Comparison of ENCODE assay signal across 27 mouse cellular contexts in genomic region chr5:107307432-107307831, GRCm38 (mm10). TPM values are rescaled to one million over a fixed set of nuclear protein-coding genes. Genes with fewer than 3 reads are reported as not detected.
DNase-seq lines count a peak whose midpoint lies in the region; ATAC-seq lines count a peak whose summit lies in the region.
"Had no signal": no experiment of that assay in that cellular context is flagged by ENCODE, and none has a peak within 500 bp of the region (broad histone marks: within the 10 kb centered on the region; RNA-seq: fewer than 3 reads in every experiment).

No protein-coding gene starts in this region.

- DNase-seq in intestine, embryonic 14.5 days (ENCODE audit: low spot score): no peak
- no peak for DNase-seq in embryonic facial prominence, embryonic 14.5 days (ENCODE audit: low spot score)
- peak; percentile 27 for DNase-seq in limb, embryonic 10.5 days (ENCODE audit: low spot score)
- DNase-seq in midbrain, embryonic 11.5 days (ENCODE audit: low spot score, missing footprints): no peak
- DNase-seq: adrenal gland, adult 8-10 months; adrenal gland, postnatal 25 days; cerebellum, adult 11-12 months; cerebellum, adult 8-10 months; cerebellum, postnatal 10 days; cerebellum, postnatal 36 days; embryo, embryonic 11 days; forebrain, postnatal 0 days; gastrocnemius, adult 2 months; gastrocnemius, postnatal 14 days; heart, postnatal 10 days; heart, postnatal 36 days; kidney, adult 11 months had no signal

- ATAC-seq in intestine, embryonic 14.5 days (replicated peaks; ENCODE audit: low FRiP score, low TSS enrichment, low read depth): no peak
- ATAC-seq in intestine, embryonic 16.5 days: no peak
- ATAC-seq in embryonic facial prominence, embryonic 14.5 days (ENCODE audit: low read depth): no peak
- no peak for ATAC-seq in hindbrain, embryonic 16.5 days
- ATAC-seq in midbrain, embryonic 11.5 days (ENCODE audit: low FRiP score): no peak
- ATAC-seq: activated CD4-positive, CD25-positive, alpha-beta regulatory T cell, adult 4 months; forebrain, embryonic 14.5 days; forebrain, postnatal 0 days; hindbrain, postnatal 0 days; inflammation-experienced regulatory T-cells, adult 6 months had no signal

- WGBS in intestine, embryonic 14.5 days: 54% methylated on average over 4 of the region's 4 CpGs
- WGBS in intestine, embryonic 16.5 days: 55% methylated on average over 4 of the region's 4 CpGs
- 59% methylated on average over 4 of the region's 4 CpGs for WGBS in embryonic facial prominence, embryonic 14.5 days
- WGBS in limb, embryonic 10.5 days: 82% methylated on average over 4 of the region's 4 CpGs
- WGBS in hindbrain, embryonic 16.5 days: 81% methylated on average over 4 of the region's 4 CpGs
- WGBS in midbrain, embryonic 11.5 days: 84% methylated on average over 4 of the region's 4 CpGs

- no peaks in the 10 kb centered on the region for H3K9me3 ChIP-seq in intestine, embryonic 14.5 days (ENCODE audit: control insufficient read depth, low read length)
- H3K9me3 ChIP-seq in intestine, embryonic 16.5 days (ENCODE audit: control insufficient read depth, low read length): no peaks in the 10 kb centered on the region
- H3K9me3 ChIP-seq in embryonic facial prominence, embryonic 14.5 days (ENCODE audit: control insufficient read depth, low read length): no peaks in the 10 kb centered on the region
- H3K9me3 ChIP-seq in limb, embryonic 10.5 days (replicated peaks): no peaks in the 10 kb centered on the region
- no peaks in the 10 kb centered on the region for H3K9me3 ChIP-seq in hindbrain, embryonic 16.5 days (ENCODE audit: control insufficient read depth, low read length)
- no peaks in the 10 kb centered on the region for H3K9me3 ChIP-seq in midbrain, embryonic 11.5 days (ENCODE audit: control insufficient read depth, low read length)
- H3K9me3 ChIP-seq: heart, embryonic 12.5 days; heart, embryonic 15.5 days; hindbrain, embryonic 10.5 days; hindbrain, embryonic 13.5 days had no signal

- peaks cover 26% of the 10 kb centered on the region for H3K4me1 ChIP-seq in intestine, embryonic 14.5 days (replicated peaks; ENCODE audit: control insufficient read depth, insufficient read depth, low read length)
- H3K4me1 ChIP-seq in intestine, embryonic 16.5 days (ENCODE audit: control insufficient read depth, insufficient read depth, low read length): peaks cover 10% of the 10 kb centered on the region; the same call in 1 of the 2 replicates
- peaks cover 13% of the 10 kb centered on the region; the same call in 1 of the 2 replicates for H3K4me1 ChIP-seq in embryonic facial prominence, embryonic 14.5 days (ENCODE audit: control insufficient read depth, insufficient read depth, low read length)
- H3K4me1 ChIP-seq in limb, embryonic 10.5 days: peaks cover 25% of the 10 kb centered on the region
- no peaks in the 10 kb centered on the region for H3K4me1 ChIP-seq in hindbrain, embryonic 16.5 days (ENCODE audit: control insufficient read depth, insufficient read depth, low read depth, low read length)
- H3K4me1 ChIP-seq in midbrain, embryonic 11.5 days (ENCODE audit: control insufficient read depth, insufficient read depth, low read length): no peaks in the 10 kb centered on the region

- H3K36me3 ChIP-seq in intestine, embryonic 14.5 days (ENCODE audit: control insufficient read depth, insufficient read depth, low read length): no peaks in the 10 kb centered on the region
- H3K36me3 ChIP-seq in intestine, embryonic 16.5 days (ENCODE audit: control insufficient read depth, insufficient read depth, low read length): no peaks in the 10 kb centered on the region
- no peaks in the 10 kb centered on the region for H3K36me3 ChIP-seq in embryonic facial prominence, embryonic 14.5 days (ENCODE audit: control insufficient read depth, insufficient read depth, low read length)
- H3K36me3 ChIP-seq in limb, embryonic 10.5 days: no peaks in the 10 kb centered on the region
- H3K36me3 ChIP-seq in hindbrain, embryonic 16.5 days (ENCODE audit: control insufficient read depth, insufficient read depth, low read length): no peaks in the 10 kb centered on the region
- no peaks in the 10 kb centered on the region for H3K36me3 ChIP-seq in midbrain, embryonic 11.5 days (ENCODE audit: control insufficient read depth, insufficient read depth, low read length)
- H3K36me3 ChIP-seq: heart, embryonic 12.5 days; heart, embryonic 15.5 days; hindbrain, embryonic 10.5 days; hindbrain, embryonic 13.5 days had no signal

- 0 out of 2 replicates have a peak overlapping the region, but pooled peaks have one; percentile 27 for H3K27ac ChIP-seq in intestine, embryonic 14.5 days (ENCODE audit: low read depth)
- no peak overlapping the region for H3K27ac ChIP-seq in intestine, embryonic 16.5 days (ENCODE audit: low read length)
- H3K27ac ChIP-seq in embryonic facial prominence, embryonic 14.5 days (replicated peaks; ENCODE audit: low read depth, low read length): peak overlapping the region; percentile 39; the same call in 1 of the 2 replicates
- no peak overlapping the region for H3K27ac ChIP-seq in limb, embryonic 10.5 days
- H3K27ac ChIP-seq in hindbrain, embryonic 16.5 days (ENCODE audit: low read depth, low read length): no peak overlapping the region
- H3K27ac ChIP-seq in midbrain, embryonic 11.5 days (ENCODE audit: low read depth, low read length): no peak overlapping the region
- H3K27ac ChIP-seq: gastrocnemius, adult 2 months; heart, embryonic 15.5 days; hindbrain, embryonic 10.5 days; hindbrain, embryonic 13.5 days; hindbrain, postnatal 0 days had no signal

- H3K9ac ChIP-seq in intestine, embryonic 14.5 days (ENCODE audit: low read length): no peak overlapping the region
- no peak overlapping the region for H3K9ac ChIP-seq in intestine, embryonic 16.5 days (ENCODE audit: low read depth, low read length)
- H3K9ac ChIP-seq in embryonic facial prominence, embryonic 14.5 days (ENCODE audit: low read depth, low read length): no peak overlapping the region
- no peak overlapping the region for H3K9ac ChIP-seq in hindbrain, embryonic 16.5 days (ENCODE audit: low read depth, low read length)
- no peak overlapping the region for H3K9ac ChIP-seq in midbrain, embryonic 11.5 days (ENCODE audit: low read length)
- H3K9ac ChIP-seq: forebrain, postnatal 0 days; heart, embryonic 12.5 days; heart, embryonic 15.5 days; hindbrain, embryonic 13.5 days had no signal

- H3K27me3 ChIP-seq in intestine, embryonic 14.5 days (replicated peaks; ENCODE audit: control insufficient read depth, insufficient read depth, low read length): no peaks in the 10 kb centered on the region
- H3K27me3 ChIP-seq in intestine, embryonic 16.5 days (replicated peaks; ENCODE audit: control insufficient read depth, insufficient read depth, low read length): no peaks in the 10 kb centered on the region
- H3K27me3 ChIP-seq in embryonic facial prominence, embryonic 14.5 days (replicated peaks; ENCODE audit: control insufficient read depth, insufficient read depth, low read length): no peaks in the 10 kb centered on the region
- no peaks in the 10 kb centered on the region for H3K27me3 ChIP-seq in limb, embryonic 10.5 days (ENCODE audit: low read depth, poor library complexity, severe bottlenecking)
- H3K27me3 ChIP-seq in hindbrain, embryonic 16.5 days (replicated peaks; ENCODE audit: control insufficient read depth, insufficient read depth, low read length): no peaks in the 10 kb centered on the region
- H3K27me3 ChIP-seq in midbrain, embryonic 11.5 days (ENCODE audit: control insufficient read depth, insufficient read depth, low read length): no peaks in the 10 kb centered on the region
- H3K27me3 ChIP-seq: heart, embryonic 12.5 days; heart, embryonic 15.5 days had no signal

- no peak overlapping the region for H3K4me3 ChIP-seq in intestine, embryonic 14.5 days (ENCODE audit: low read depth, low read length)
- no peak overlapping the region for H3K4me3 ChIP-seq in intestine, embryonic 16.5 days (ENCODE audit: low read length)
- no peak overlapping the region for H3K4me3 ChIP-seq in embryonic facial prominence, embryonic 14.5 days (ENCODE audit: low read depth, low read length)
- no peak overlapping the region for H3K4me3 ChIP-seq in limb, embryonic 10.5 days
- no peak overlapping the region for H3K4me3 ChIP-seq in hindbrain, embryonic 16.5 days (ENCODE audit: low read length)
- no peak overlapping the region for H3K4me3 ChIP-seq in midbrain, embryonic 11.5 days (ENCODE audit: low read depth, low read length)
- H3K4me3 ChIP-seq: gastrocnemius, adult 2 months; heart, embryonic 12.5 days; heart, embryonic 15.5 days; hindbrain, embryonic 10.5 days; hindbrain, embryonic 13.5 days had no signal

- no peak overlapping the region; the same call in 1 of the 2 replicates for H3K4me2 ChIP-seq in intestine, embryonic 14.5 days (ENCODE audit: low read length)
- H3K4me2 ChIP-seq in intestine, embryonic 16.5 days (ENCODE audit: low read depth, low read length): no peak overlapping the region
- no peak overlapping the region for H3K4me2 ChIP-seq in embryonic facial prominence, embryonic 14.5 days (ENCODE audit: low read depth, low read length)
- H3K4me2 ChIP-seq in hindbrain, embryonic 16.5 days (ENCODE audit: low read length): no peak overlapping the region
- H3K4me2 ChIP-seq in midbrain, embryonic 11.5 days: no peak overlapping the region
- H3K4me2 ChIP-seq: heart, embryonic 12.5 days; heart, embryonic 15.5 days; hindbrain, embryonic 13.5 days had no signal

RNA-seq across cellular contexts. Expression of gene Tgfbr3, which starts 18.0 kb away (rescaled TPM):
- polyA plus RNA-seq in intestine, embryonic 14.5 days (2014; fragmentation: Nextera tagmentation; extraction: Ambion mirVana): 24.4 and 28.7 TPM in 2 replicates
- 14.6 and 14.9 TPM in 2 replicates for polyA plus RNA-seq in intestine, embryonic 16.5 days (2015; fragmentation: Nextera tagmentation; extraction: Ambion mirVana)
- 35.6 and 36.5 TPM in 2 replicates for polyA plus RNA-seq in embryonic facial prominence, embryonic 14.5 days (2014; fragmentation: Nextera tagmentation; extraction: Ambion mirVana)
- 12.1 and 13.6 TPM in 2 replicates for polyA plus RNA-seq in limb, embryonic 10.5 days (2016; fragmentation: Nextera tagmentation; extraction: Ambion mirVana)
- polyA plus RNA-seq in hindbrain, embryonic 16.5 days (2015; fragmentation: Nextera tagmentation; extraction: Ambion mirVana): 5.9 and 7.4 TPM in 2 replicates
- 7.8 and 9.0 TPM in 2 replicates for polyA plus RNA-seq in midbrain, embryonic 11.5 days (2014; fragmentation: Nextera tagmentation; extraction: Ambion mirVana)

RNA-seq across cellular contexts. Expression of gene Brdt, which starts 23.5 kb away (rescaled TPM):
- polyA plus RNA-seq in intestine, embryonic 14.5 days (2014; fragmentation: Nextera tagmentation; extraction: Ambion mirVana): 1.6 and 1.7 TPM in 2 replicates
- 0.98 and 1.0 TPM in 2 replicates for polyA plus RNA-seq in intestine, embryonic 16.5 days (2015; fragmentation: Nextera tagmentation; extraction: Ambion mirVana)
- 4.2 and 5.0 TPM in 2 replicates for polyA plus RNA-seq in embryonic facial prominence, embryonic 14.5 days (2014; fragmentation: Nextera tagmentation; extraction: Ambion mirVana)
- 0.73 and 1.3 TPM in 2 replicates for polyA plus RNA-seq in limb, embryonic 10.5 days (2016; fragmentation: Nextera tagmentation; extraction: Ambion mirVana)
- 4.2 TPM in 2 replicates for polyA plus RNA-seq in hindbrain, embryonic 16.5 days (2015; fragmentation: Nextera tagmentation; extraction: Ambion mirVana)
- polyA plus RNA-seq in midbrain, embryonic 11.5 days (2014; fragmentation: Nextera tagmentation; extraction: Ambion mirVana): 2.3 and 2.4 TPM in 2 replicates

Comparison
In these comparisons a context has a peak if more than half of its experiments do, and no peak if none do; other contexts are left out.
1. H3K27ac ChIP-seq: peak in intestine, embryonic 14.5 days (single experiment) and embryonic facial prominence, embryonic 14.5 days (single experiment); none in intestine, embryonic 16.5 days (single experiment), limb, embryonic 10.5 days (single experiment), hindbrain, embryonic 16.5 days (single experiment) and midbrain, embryonic 11.5 days (single experiment).